Mouse (Mus musculus) neural tube, embryonic 14.5 days (tissue): ENCODE measurements around the gene Dydc2. TPM values are rescaled to one million over a fixed set of nuclear protein-coding genes. Genes with fewer than 3 reads are reported as not detected.

ENCODE experiments used
- ATAC-seq: fragments of 200-750 bp; cut with Nextera tagmentation; 2 replicates; pipeline ENCODE4 v1.8.0; 2017; ENCODE audit warnings: low read depth, mild to moderate bottlenecking, moderate TSS enrichment, moderate library complexity
- H3K27ac ChIP-seq: fragments of 300-500 bp; sonication (generic); 2 replicates; pipeline ENCODE4 v1.5.1; 2014; ENCODE audit warnings: low read depth, mild to moderate bottlenecking, control low read depth, low read length, moderate library complexity, mixed read lengths
- H3K27me3 ChIP-seq: fragments of 300-500 bp; sonication (generic); 2 replicates; pipeline ENCODE4 v1.6.1; 2014; ENCODE audit warnings: low read length; ENCODE audit not compliant: control insufficient read depth, insufficient read depth
- H3K36me3 ChIP-seq: fragments of 300-500 bp; sonication (generic); 2 replicates; pipeline ENCODE4 v1.6.1; 2014; ENCODE audit warnings: low read length, mixed read lengths; ENCODE audit not compliant: control insufficient read depth, insufficient read depth
- H3K4me1 ChIP-seq: fragments of 300-500 bp; sonication (generic); 2 replicates; pipeline ENCODE4 v1.6.1; 2014; ENCODE audit warnings: low read length; ENCODE audit not compliant: control insufficient read depth, insufficient read depth
- H3K4me2 ChIP-seq: fragments of 300-500 bp; sonication (generic); 2 replicates; pipeline ENCODE4 v1.6.1; 2014; ENCODE audit warnings: mild to moderate bottlenecking, low read depth, low read length, control low read depth
- H3K4me3 ChIP-seq: fragments of 300-500 bp; sonication (generic); 2 replicates; pipeline ENCODE4 v1.5.1; 2014; ENCODE audit warnings: low read depth, low read length, control low read depth, mixed read lengths
- H3K9ac ChIP-seq: fragments of 300-500 bp; sonication (generic); replicated peaks from 2 replicates; pipeline ENCODE4 v1.6.1; 2014; ENCODE audit warnings: low read depth, mild to moderate bottlenecking, control low read depth, low read length, mixed read lengths
- H3K9me3 ChIP-seq: fragments of 300-500 bp; sonication (generic); 2 replicates; pipeline ENCODE4 v1.6.1; 2016; ENCODE audit warnings: low read length; ENCODE audit not compliant: control insufficient read depth
- WGBS: fragments of 180-500 bp; shearing (Covaris S2); extraction: QIAGEN DNeasy Blood & Tissue Kit; methylation state at CpG from one replicate; pipeline ENCODE4 v1.1.7; 2014; 5-methylcytosine and 5-hydroxymethylcytosine counted together
- polyA plus RNA-seq: library from polyadenylated mRNA; unstranded; fragments of >200 nt; fragmentation: Nextera tagmentation; extraction: Ambion mirVana; gene quantifications from 2 replicates; pipeline ENCODE4 v1.2.1, GENCODE M21; 2014

Dydc2 gene
- polyA plus RNA-seq, 1 experiment from 2014 or later: 0.78 TPM

- no peak overlapping the region for H3K9ac ChIP-seq
- H3K4me1 ChIP-seq: peaks cover 12% of the 10 kb centered on the region; the same call in 1 of the 2 replicates
- 88% methylated on average over 2 of the region's 2 CpGs for WGBS
- H3K27ac ChIP-seq: no peak overlapping the region
- no peaks in the 10 kb centered on the region for H3K27me3 ChIP-seq
- H3K4me2 ChIP-seq: no peak overlapping the region
- no peaks in the 10 kb centered on the region for H3K9me3 ChIP-seq
- no peaks in the 10 kb centered on the region for H3K36me3 ChIP-seq
- ATAC-seq: no peak
- no peak overlapping the region for H3K4me3 ChIP-seq
Measured at GRCm38 (mm10) chr14:41008138-41008537, 60.9 kb downstream of the Dydc2 start.

GRCm38 (mm10) chr14:41007641-41008040, 61.4 kb downstream of the Dydc2 start:
- H3K9ac ChIP-seq: no peak overlapping the region
- no peaks in the 10 kb centered on the region for H3K36me3 ChIP-seq
- H3K4me2 ChIP-seq: no peak overlapping the region
- ATAC-seq: no peak
- H3K27me3 ChIP-seq: no peaks in the 10 kb centered on the region
- WGBS: 53% methylated on average over 5 of the region's 5 CpGs
- peaks cover 9% of the 10 kb centered on the region; the same call in 1 of the 2 replicates for H3K4me1 ChIP-seq
- no peaks in the 10 kb centered on the region for H3K9me3 ChIP-seq
- H3K27ac ChIP-seq: no peak overlapping the region
- no peak overlapping the region for H3K4me3 ChIP-seq

GRCm38 (mm10) chr14:41006899-41007298, 62.1 kb downstream of the Dydc2 start:
- 65% methylated on average over 3 of the region's 3 CpGs for WGBS
- ATAC-seq: no peak

GRCm38 (mm10) chr14:41006263-41006662, 62.7 kb downstream of the Dydc2 start:
- Histone ChIP-seq H3K9ac (no peak overlapping the region), H3K27me3 (no peaks in the 10 kb centered on the region), H3K36me3 (no peaks in the 10 kb centered on the region), H3K4me3 (no peak overlapping the region), H3K4me1 (peaks cover 9% of the 10 kb centered on the region; the same call in 1 of the 2 replicates), H3K4me2 (no peak overlapping the region), H3K27ac (no peak overlapping the region), H3K9me3 (no peaks in the 10 kb centered on the region)
- WGBS: 95% methylated on average over 10 of the region's 10 CpGs
- ATAC-seq: no peak

More at GRCm38 (mm10) chr14:41006899-41007298, 62.1 kb downstream of the Dydc2 start:
- Histone ChIP-seq H3K4me2 (no peak overlapping the region), H3K4me1 (peaks cover 9% of the 10 kb centered on the region; the same call in 1 of the 2 replicates), H3K27ac (no peak overlapping the region), H3K9ac (no peak overlapping the region), H3K36me3 (no peaks in the 10 kb centered on the region), H3K27me3 (no peaks in the 10 kb centered on the region), H3K9me3 (no peaks in the 10 kb centered on the region), H3K4me3 (no peak overlapping the region)

GRCm38 (mm10) chr14:41005716-41006115, 63.3 kb downstream of the Dydc2 start:
- H3K4me2 ChIP-seq: no peak overlapping the region
- ATAC-seq: no peak

GRCm38 (mm10) chr14:41004201-41005141, 64.5 kb downstream of the Dydc2 start:
- WGBS: 12% methylated on average over 22 of the region's 22 CpGs
- Histone ChIP-seq H3K9ac (no peak overlapping the region), H3K9me3 (no peaks in the 10 kb centered on the region), H3K27ac (no peak overlapping the region), H3K27me3 (no peaks in the 10 kb centered on the region), H3K36me3 (no peaks in the 10 kb centered on the region; the same call in 1 of the 2 replicates), H3K4me3 (no peak overlapping the region), H3K4me2 (peak overlapping the region; percentile 27; the same call in 1 of the 2 replicates), H3K4me1 (peaks cover 9% of the 10 kb centered on the region; the same call in 1 of the 2 replicates)
- peak; percentile 59; the same call in 1 of the 2 replicates for ATAC-seq

More at GRCm38 (mm10) chr14:41005716-41006115, 63.3 kb downstream of the Dydc2 start:
- Histone ChIP-seq H3K36me3 (no peaks in the 10 kb centered on the region), H3K27me3 (no peaks in the 10 kb centered on the region), H3K9me3 (no peaks in the 10 kb centered on the region), H3K27ac (no peak overlapping the region), H3K4me3 (no peak overlapping the region), H3K4me1 (peaks cover 9% of the 10 kb centered on the region; the same call in 1 of the 2 replicates), H3K9ac (no peak overlapping the region)
- 91% methylated on average over 9 of the region's 9 CpGs for WGBS

GRCm38 (mm10) chr14:41001576-41001975, 67.4 kb downstream of the Dydc2 start:
- no peak for ATAC-seq
- Histone ChIP-seq H3K36me3 (peaks cover 10% of the 10 kb centered on the region; the same call in 1 of the 2 replicates), H3K4me3 (no peak overlapping the region), H3K4me2 (no peak overlapping the region), H3K27ac (no peak overlapping the region), H3K27me3 (no peaks in the 10 kb centered on the region), H3K4me1 (peaks cover 9% of the 10 kb centered on the region; the same call in 1 of the 2 replicates), H3K9ac (no peak overlapping the region), H3K9me3 (no peaks in the 10 kb centered on the region)
- WGBS: 85% methylated on average over 5 of the region's 5 CpGs

GRCm38 (mm10) chr14:41000801-41001200, 68.2 kb downstream of the Dydc2 start:
- no peak for ATAC-seq
- H3K27me3 ChIP-seq: no peaks in the 10 kb centered on the region
- H3K27ac ChIP-seq: no peak overlapping the region
- H3K4me3 ChIP-seq: no peak overlapping the region
- no peak overlapping the region for H3K9ac ChIP-seq
- 72% methylated on average over 4 of the region's 4 CpGs for WGBS
- H3K4me1 ChIP-seq: peaks cover 9% of the 10 kb centered on the region; the same call in 1 of the 2 replicates
- no peaks in the 10 kb centered on the region for H3K9me3 ChIP-seq
- H3K4me2 ChIP-seq: no peak overlapping the region
- peaks cover 10% of the 10 kb centered on the region; the same call in 1 of the 2 replicates for H3K36me3 ChIP-seq
